Mouse (Mus musculus): ENCODE data around the gene Gm19935. TPM values are rescaled to one million over a fixed set of nuclear protein-coding genes. Genes with fewer than 3 reads are reported as not detected.
A peak's percentile ranks its signal among the peaks of the same experiment; 100 is the strongest.

Gene Gm19935
- 1 to 10 TPM; 1.7 to 2.9 TPM for total RNA-seq (2021)

DNA sequence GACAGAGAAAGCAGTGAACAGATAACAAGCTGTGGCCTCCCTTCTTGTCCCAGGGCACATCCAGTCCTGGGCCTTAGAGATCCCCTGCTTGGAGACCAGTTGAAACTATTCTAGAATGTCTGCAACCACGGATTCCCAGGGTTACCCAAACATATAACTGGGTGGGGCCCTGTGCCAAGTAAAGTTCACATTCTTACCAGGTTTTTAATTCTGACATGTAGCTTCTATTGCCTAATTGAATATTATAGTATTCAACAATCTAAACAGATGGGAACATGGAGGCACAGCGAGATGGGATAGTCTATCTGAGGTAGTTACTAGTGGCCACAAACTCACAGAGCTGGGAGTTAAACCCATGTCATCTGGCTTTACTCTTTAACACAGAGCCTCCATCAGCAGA, at the start of gene Gm19935:
Gene Gm19935 (minus strand): TSS at position 101 of the 400 bp plus-strand sequence.
- no peak for DNase-seq

DNA sequence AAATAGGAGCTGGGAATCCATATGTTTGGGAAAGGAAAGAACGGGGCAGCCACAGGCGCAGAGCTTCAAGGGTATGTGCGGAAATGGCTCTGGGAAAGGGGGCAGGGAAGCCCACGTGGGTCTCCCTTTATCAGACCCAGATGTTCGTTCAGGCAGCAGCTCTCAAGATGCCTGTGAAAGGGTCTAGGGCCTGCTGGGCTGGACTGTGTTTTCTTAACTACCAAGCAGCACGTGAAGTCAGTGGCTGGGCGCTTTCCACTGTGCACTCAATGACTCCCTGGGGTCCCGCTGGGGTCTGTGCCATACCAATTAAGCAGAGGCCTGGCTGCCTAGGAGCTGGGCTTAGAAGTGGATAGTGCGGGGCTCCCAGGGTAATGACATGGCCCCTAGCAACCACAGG, 44.8 kb upstream of the Gm19935 start:
- DNase-seq, result peak in 1 of 2 experiments; percentile 65

DNA sequence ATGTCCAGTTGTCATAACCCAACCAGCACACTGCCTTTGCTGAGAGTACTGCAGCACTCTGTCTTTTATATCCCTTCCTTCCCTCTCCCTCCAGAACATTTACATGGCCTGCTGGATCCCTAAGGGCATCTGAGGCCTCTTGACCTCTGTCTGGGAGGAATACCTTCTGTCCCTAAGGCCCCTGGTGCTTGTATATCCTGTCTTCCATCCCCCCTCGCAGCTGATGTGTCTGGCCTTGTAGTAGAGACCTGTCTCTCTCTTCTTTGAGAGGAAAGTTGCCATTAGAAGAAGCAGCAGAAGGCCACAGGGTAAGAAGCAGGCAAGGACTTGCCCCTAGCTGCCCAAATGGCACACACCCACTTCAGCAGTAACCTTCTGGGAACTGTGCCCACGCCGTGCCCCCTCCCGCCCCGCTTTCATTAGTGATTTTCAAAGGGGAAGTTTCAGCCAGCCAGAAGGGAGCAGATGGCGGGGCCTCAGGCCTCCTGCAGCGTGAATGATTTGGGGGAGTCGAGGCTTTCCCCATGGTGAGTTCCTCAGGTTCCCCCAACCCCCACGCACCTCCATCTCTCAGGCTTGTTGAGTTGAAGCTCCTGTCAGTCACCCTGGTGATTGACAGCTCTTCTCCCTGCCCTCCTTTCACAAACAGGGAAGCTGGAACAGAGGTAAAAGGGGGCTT, 44.2 kb upstream of the Gm19935 start:
- DNase-seq, result peak; percentile 67 to 76

DNA sequence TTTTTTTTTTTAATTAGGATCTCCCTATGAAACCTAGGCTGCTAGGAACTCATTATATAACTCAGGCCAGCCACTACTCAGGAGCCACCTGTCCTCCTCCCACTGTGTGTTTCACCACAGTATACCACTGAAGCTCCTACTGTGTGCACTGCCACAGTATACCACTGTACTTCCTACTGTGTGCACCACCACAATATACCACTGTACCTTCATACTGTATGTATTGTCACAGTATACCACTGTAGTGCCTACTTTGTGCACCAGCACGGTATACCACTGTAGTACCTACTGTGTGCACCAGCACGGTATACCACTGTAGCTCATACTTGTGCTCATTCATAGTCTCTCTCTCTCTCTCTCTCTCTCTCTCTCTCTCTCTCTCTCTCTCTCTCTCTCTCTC, 40.9 kb upstream of the Gm19935 start:
- no peak for DNase-seq

DNA sequence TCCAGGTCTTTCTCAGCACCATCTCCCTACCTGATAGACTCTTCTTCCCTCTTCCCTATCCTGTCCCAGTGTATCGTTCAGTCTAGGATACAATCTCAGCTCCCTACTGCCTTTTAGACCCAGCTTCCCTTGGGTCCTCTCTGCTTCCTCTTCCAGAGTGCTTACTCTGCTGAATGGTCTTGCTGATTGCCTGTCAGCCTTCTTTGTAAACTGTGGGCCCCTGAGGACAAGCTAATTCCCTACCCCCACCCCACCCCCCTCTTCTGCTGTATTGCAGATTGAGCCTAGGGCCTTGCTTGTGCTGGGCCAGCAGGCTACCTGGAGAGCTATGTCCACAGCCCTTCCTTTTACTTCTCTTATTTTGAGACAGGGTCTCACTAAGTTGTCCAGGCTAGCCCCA, 39.8 kb upstream of the Gm19935 start:
- no peak for DNase-seq

DNA sequence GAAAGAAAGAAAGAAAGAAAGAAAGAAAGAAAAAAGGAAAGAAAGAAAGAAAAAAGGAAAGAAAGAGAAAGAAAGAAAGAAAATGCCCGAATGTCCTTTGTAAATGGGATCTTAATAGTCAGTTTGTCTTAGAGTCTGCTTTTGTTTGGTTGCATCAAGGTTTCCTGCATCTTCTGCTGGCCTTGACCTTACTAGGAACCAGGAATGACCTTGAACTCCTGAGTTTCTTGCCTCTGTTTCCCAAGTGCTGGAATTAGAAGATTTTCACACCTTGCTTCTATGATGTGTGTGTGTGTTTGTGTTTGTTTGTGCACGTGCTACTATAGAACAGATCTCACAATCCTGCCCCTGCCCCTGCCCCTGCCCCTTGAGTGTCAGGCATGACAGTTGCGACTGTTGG, 39.0 kb upstream of the Gm19935 start:
- DNase-seq, result no peak

DNA sequence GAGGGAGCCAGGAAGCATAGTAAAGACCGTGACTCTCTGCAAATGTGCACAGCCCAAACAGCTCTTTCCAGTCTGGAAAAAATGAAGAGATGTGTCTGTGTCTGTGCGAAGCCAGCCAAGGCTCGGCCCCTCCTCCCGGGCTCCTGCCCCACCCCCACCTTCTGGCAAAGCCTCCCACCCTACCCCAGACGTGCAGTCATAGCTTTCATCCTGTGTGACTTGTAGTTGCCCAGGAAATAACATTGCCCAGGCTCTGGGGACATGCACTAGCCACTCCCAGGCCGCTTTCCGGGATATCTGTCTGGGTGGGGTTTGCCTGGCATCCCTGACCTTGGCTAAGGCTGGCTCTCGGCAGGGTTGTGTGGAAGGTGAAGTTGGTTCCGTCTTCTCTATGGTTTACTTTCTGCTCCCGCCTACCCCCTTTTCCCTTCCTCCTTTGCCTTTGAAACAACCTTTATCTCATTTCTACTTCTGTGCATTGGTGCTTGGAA, 37.5 kb upstream of the Gm19935 start:
- peak in 1 of 2 experiments; percentile 15 for DNase-seq

DNA sequence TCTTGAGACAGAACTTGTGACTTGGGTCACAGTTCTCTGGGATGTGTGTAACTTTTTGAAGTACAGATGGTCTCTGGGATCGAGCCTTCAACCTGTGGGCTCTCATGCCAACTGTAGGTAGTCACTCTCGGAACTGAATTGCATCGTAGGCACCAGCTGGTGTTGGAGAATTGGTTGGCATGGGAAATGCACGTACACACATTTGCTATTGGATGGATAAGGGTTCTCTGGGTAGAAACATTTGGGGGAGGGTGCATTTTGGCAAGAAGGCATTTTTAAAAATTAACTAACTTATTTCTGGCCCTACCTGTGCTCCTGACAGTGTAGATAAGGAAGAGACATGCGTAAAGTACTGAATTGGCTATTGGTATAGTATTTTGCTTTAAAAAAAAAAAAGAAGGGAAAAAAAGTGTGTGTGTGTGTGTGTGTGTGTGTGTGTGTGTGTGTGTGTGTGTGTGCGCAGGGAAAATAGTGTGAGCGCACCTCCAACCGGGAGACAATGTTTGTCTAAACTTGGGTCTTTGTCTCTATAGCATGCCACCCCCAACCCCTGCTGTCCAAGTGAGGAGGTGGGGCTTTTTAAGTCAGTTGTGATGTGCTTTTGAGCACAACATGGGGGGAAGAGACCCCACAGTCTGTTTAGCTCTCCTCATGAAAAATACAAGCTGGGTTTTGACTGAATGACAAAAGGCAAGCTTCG, 36.9 kb upstream of the Gm19935 start:
- DNase-seq, result no peak

DNA sequence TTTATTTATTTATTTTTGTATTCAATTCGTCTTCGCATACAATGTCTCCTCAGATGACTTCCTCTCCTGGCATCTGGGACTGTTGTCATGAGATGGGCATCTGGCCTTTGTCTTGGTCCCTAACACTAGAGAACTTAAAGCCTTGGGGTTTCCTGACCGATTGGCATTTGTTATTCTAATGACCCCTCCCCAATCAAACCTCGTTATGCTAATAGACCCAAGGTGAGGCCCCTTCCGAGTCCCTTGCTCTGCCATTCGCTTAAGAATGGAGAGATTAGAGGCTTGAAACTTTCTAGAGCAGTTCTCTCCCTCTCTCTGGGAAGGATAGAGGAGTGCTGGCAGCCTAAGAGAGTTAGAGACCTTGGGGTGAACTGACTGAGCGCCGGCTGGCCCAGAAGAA, 34.4 kb upstream of the Gm19935 start:
- DNase-seq, result no peak

DNA sequence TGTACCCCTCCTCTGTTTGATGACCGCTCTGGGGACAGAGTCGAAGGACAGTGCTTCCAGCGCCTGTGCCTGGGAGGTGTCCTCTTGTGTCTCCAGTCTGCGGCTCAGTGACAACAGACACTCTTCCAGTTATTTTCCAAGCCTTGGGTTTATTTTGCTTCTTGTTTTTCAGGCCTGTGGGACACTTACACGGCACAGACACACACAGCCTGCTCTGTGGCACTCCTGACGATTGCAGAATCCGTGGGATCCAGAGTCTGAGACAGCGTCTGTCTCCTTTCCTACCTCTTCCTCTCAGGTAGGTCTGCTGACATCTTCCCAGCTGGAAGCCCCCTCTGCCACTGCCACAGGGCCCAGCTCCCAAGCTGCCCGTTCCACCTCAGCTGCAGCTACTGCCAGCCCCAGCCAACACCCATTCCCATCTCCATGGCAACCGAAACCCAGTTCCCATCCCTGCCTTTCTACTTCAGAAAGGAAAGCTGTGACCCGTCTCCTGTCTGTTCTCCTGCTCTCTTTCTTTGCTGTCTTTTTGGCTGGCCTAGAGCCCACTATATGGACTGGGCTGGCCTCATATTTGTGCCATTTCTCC, 32.4 kb upstream of the Gm19935 start:
- DNase-seq, result peak; percentile 49 to 54

DNA sequence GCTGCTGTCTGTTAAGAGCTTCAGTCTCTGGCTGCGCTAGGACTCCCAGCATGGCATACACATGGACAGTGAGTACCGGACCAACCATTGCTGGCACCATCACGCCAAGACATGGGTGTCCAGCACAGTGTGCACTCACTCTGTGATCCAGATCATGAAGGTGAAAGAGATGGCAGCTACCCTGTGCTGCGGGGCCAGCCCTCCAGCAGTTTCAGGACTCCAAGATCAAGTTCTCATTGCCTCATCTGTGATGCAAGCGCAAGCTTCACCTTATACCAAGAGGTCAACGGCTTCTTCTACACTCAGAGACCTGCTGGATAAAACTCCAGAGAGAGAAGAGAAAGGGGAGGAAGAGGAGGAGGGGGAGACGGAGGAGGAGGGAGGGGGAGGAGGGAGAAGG, 30.8 kb upstream of the Gm19935 start:
- no peak for DNase-seq

DNA sequence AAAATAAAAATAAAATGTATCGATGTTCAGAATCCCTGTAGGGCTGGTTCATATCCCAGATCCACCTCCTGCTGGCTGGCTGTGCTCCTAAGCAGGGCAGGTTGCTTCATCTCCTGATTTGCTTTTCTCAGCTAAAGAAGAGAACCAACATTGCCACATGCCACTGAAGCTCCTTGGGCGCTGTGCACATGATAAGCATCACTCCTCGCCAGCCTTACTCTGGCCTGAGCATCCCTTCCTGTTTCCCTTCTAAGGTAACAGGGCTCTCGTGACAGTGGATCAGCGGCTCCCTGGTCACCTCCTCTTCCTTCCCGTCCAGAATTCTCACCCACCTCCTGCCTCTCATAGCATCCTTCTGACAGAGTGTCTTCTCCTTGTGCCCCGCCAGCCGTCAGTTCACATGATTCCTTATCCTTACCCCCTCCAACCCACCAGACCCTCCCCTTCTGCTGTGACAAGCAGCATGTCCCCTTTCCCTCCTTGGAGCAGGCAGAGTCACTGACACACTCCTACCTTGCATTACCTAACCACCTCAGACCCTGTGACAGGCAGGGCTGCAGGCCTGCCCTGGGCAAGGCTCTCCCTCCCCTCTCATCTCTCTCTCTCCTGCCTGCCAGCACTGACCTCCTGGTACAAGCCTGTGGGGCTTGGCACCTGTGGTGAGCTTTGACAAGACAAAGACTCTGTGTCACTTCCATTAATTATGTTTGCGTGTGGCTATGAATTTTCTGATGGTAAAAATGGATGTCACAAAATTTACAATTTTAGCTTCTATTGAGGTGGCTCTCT, 27.2 kb upstream of the Gm19935 start:
- DNase-seq, result no peak

DNA sequence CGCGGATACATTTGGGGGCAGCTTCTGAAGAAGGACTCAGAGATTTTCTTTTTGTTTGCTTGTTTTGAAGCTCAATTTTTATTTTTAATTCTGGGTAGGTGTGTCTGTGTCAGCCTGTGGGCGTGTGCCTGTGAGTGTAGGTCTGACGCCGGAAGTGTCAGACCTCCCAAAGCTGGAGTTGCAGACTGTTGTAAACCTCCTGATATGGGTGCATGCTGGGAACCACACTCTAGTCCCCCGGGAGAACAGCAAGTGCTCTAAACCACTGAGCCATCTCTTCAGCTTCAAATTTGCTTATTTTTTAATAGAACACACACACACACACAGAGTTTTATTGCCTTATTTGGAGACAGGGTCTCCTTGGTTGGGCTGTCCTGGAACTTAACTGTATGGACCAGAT, 25.9 kb upstream of the Gm19935 start:
- DNase-seq, result no peak

DNA sequence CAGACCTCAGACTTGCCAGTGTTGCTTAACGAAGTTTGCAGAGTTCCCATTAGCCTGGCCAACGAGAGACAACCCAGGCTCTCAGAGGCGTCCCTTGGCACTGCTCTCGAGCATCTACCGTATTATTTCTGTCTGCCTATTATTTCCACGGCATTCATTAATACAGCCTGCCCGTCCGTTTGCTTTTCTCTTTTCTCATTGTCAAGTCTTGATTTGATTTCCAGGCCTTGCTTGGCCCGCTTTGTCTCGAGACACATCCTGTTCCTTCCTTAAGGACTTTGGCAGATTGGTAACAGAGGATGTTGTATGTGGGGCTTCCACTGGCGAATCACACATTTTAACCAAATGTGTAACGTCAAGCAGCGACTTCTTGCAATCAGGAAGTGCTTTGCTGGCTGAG, 24.1 kb upstream of the Gm19935 start:
- no peak for DNase-seq

DNA sequence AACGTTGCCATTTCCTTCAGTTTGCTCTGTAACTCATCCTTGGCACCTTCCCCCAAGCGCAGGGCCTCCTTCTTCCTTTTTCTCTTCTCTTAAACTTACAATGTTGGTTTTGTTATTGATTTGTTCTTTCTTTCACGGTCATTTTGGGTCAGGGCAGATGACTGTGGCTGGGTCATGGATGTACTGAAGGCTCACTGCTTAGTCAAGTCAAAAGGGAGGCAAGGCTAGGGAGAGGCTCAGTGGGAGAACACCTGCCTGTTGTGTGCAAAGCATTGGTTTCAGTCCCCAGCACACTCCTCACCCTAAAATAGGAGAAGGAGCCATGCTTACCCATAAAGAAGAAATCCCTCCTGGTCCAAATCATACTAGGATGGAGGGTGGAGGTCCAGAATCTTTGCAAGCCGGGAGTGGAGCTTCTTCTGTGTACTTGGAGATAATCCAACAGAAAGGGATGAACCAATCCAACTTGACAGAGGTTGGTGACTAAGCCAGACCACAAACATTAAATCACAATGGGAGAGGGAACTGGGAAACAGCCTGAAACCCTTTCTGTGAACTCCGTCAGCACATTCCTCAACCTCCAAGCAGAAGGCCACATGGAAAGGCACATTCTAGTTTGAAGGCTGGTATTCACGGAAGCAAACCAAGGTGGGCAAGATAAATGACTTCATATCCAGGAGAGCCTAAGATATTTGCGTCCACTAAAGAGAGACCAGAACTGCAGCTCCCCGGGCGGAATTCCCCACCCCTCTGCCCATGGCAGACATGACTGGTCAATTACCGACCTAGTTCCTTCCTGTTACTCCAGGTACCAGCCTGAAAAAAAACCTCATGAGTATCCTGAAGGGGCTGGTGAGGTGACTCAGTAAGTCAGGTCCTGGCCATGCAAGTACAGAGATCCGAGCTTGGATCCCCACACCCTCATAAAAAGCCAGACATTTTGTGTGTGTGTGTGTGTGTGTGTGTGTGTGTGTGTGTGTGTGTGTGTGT, 22.8 kb upstream of the Gm19935 start:
- no peak for DNase-seq

DNA sequence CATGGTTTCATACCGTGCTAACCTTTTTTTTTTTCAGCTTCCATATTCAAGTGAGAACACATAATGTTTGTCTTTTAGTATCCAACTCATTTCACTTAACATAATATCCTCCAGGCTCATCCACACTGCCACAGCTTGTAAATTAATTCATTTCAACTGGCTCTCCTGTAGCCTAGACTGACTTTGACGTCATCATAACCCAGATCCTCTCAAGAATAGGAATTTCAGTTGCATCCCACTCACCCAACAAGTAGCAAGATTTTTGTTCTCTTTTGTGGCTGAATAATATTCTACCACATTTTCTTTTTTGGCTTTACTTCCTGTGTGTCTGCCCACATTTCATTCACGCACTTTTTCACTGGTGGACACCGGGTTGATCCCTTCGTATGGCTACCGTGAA, 20.2 kb upstream of the Gm19935 start:
- no peak for DNase-seq

DNA sequence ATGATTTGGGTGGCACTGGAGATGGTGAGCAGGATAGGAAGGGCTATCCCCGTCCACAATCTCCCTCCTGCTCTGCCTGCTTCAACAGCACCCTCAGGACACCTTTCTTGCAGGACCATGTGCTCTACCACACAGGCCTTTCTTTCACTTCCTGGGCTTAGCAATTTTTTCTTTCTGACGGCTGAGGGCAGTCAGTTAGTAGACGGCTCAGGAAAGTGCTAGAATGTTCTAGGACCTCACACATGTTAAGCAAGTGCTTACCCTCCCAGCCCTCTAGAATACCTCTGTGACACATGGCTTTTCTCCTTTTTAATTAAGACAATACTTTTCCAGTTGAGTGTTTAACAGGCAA, 17.1 kb upstream of the Gm19935 start:
- no peak for DNase-seq

DNA sequence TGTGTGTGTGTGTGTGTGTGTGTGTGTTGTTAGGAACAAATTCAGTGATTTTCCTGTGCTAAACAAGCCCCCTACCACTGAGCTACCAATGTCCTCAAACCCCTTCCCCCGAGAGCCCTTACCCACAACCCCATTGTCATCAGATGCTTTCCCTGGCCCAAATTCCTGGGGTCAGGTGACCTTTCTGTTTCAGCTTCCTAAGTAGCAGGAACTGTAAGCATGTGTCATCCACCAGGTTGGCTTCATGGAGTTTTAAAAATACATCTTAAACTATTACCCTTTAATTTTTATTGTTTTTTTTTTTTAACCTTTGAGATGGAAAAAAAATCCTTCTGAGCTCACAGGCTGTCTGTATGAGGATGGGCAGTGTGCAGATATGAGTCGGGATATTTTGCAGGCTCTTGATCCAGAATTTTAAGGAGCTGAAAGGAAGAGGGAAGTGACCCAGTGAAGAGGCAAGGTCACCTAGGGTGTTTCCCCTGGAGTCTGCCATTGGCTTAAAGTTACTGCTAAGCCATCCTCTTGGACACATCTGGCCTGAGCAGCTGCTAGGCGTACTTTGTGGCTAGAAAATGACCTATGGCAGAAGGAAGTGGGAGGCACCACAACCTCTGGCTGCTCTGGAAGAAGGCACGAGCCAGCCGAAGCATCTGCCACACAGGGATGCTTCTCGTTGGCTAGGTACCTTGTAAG, 16.6 kb upstream of the Gm19935 start:
- no peak for DNase-seq

DNA sequence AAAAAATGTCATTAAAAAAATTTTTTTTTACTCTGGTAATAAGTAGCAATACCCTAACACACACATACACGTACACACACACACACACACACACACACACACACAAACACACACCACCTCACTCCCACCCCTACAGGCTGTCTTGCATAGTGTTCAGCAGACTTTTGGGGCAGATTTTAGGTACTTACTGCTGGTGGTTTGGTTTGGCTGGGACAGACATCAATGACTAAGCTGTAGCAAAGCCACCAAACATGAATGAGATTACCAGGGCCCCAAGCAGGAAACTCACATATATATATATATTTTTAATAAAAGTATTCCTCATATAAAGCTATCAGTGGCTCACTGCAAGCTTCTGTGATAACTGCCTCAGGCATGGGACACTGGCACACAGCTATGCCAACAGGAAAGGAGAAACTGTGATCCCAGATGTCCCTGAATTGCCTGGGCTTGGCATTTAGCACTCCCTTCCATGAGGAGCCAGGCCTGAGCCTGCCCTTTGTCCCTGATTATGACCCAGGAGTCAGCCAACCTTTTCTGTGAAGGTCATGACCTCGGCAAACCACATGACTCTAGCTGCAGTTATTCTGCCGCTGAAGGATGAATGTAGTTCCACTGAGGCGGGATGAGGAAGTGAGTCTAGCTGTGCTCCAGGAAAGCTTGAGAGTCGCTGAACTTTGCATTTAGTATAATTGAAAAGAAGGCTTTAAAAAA, 15.5 kb upstream of the Gm19935 start:
- DNase-seq, result no peak

DNA sequence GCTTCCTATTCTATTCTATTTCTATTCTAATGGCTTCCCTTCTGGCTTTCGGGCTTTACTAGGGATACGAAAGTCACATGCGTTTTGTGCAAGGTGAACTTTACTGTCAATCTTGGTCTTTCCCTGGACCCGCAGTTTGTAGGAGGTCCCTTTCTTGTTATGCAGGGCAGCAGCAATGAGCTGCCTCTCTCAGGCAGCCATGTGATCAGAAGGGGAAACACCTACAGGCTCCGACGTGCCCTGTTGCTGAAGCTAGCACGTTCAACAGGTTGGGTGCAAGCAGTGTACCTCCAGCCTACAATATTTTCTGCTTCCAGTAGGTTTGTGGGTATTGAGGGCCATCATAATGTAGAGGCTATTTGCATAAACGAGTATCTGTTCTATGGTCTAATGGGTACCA, 13.8 kb upstream of the Gm19935 start:
- no peak for DNase-seq

DNA sequence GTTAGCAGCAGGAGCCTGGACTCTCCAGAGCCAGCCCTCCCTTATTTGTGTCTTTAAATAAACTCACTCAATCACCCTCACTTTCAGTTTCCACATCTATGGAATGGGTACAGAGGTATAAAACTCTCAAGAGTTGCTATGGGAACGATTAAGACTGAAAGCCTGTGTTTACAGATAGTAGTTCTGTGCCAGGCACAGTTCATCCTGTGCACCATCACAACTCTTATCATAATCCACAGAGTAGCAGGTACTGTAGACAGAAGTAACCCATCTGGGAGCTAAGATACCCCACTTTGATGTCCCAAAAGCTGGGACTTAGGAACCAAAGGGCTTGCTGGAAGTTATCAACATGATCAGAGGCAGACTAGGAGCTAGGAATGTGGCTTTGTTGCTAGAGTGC, 12.6 kb upstream of the Gm19935 start:
- no peak for DNase-seq
